Mouse (Mus musculus) gastrocnemius, postnatal 14 days (tissue): ENCODE results near the gene Ankk1. TPM values are rescaled to one million over a fixed set of nuclear protein-coding genes. Genes with fewer than 3 reads are reported as not detected.

Experiments used
- DNase-seq: peaks from one replicate; pipeline ENCODE4 v3.0.0; 2021; ENCODE audit warnings: mixed read lengths
- intact Hi-C: fragments of 180-260 bp; cut with DNase I; formaldehyde crosslinking; loops from one replicate; pipeline ENCODE4 v1.15.1; 2025; ENCODE audit warnings: low total_unique reads
- total RNA-seq, 2 experiments: library from RNA; stranded (reverse); gene quantifications; 2 replicates each; pipeline ENCODE4 v1.2.3; 2021

Ankk1 gene
- total RNA-seq, 2 experiments from 2014 or later, result not detected

DNA sequence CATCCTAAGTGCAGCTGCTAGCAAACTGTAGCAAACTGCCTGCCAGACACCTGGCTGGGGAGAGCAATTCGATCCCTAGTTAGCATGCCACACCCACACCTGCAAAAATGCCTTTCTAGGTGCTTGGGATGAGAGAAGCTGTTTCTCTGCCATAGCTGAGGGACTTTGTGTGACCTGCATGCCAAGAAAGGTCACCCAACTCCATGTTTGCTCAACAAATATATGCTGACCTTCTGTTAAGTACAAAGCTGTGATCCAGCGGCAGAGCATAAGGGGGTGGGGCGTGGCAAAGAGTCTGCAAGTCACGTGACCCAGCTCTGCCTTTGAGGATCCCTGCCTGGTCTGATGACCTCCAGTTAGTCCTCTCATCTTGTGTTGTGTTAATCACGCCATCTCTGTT lies 61.1 kb downstream of the Ankk1 start:
- intact Hi-C loops, result no loop called here
- no peak for DNase-seq

Other genes with a start within 250 kb of the Ankk1 start
- not detected for gene Gm4894, start 176.5 kb downstream of the Ankk1 start, total RNA-seq
- gene Drd2, start 86.4 kb downstream of the Ankk1 start, total RNA-seq, result not detected
- gene Ttc12, start 59.2 kb upstream of the Ankk1 start, total RNA-seq, result 1 to 10 TPM in 1 of 2 experiments, under 1 TPM in 1; 0.86 to 1.2 TPM